Mouse (Mus musculus): ENCODE results near the gene 6030468B19Rik. TPM values are rescaled to one million over a fixed set of nuclear protein-coding genes. Genes with fewer than 3 reads are reported as not detected.
A peak's percentile ranks its signal among the peaks of the same experiment; 100 is the strongest.
"Not testable (repeated sequence)": the region's sequence is repeated elsewhere in the genome, so short reads cannot be mapped to it uniquely, and the experiment has no call there.

6030468B19Rik gene
- polyA plus RNA-seq, 1 experiment from 2014 or later = not detected

- H3K27ac ChIP-seq (ENCODE audit: low read length) = no peak within 1 kb of the TSS; the same call in 1 of the 2 replicates
Observed at GRCm38 (mm10) chr11:117781993-117782704, 15.3 kb upstream of the 6030468B19Rik start, which contains the start of the genes Tmc8 and Tmc6. Tmc8 (plus strand) TSS chr11:117782076. Tmc6 (minus strand) TSS chr11:117782198.

GRCm38 (mm10) chr11:117782705-117783034 lies 14.8 kb upstream of the 6030468B19Rik start:
- peak overlapping the region; percentile 58 for H3K4me2 ChIP-seq (ENCODE audit: low read length)
- no peak for ATAC-seq
- no peaks in the 10 kb centered on the region for H3K36me3 ChIP-seq (ENCODE audit: control insufficient read depth, insufficient read depth, low read length)
- WGBS = 47% methylated on average over 9 of the region's 9 CpGs
- H3K4me3 ChIP-seq (ENCODE audit: low read depth, low read length) = peak overlapping the region; percentile 27
- peaks cover 27% of the 10 kb centered on the region for H3K27me3 ChIP-seq (ENCODE audit: control insufficient read depth, insufficient read depth, low read depth, low read length)
- no peak overlapping the region for H3K27ac ChIP-seq (ENCODE audit: low read length)
- no peaks in the 10 kb centered on the region; the same call in 1 of the 2 replicates for H3K9me3 ChIP-seq (replicated peaks; ENCODE audit: control insufficient read depth, low read length, poor library complexity, severe bottlenecking)
- H3K9ac ChIP-seq (ENCODE audit: low read depth, low read length) = peak overlapping the region; percentile 52; the same call in 1 of the 2 replicates
- H3K4me1 ChIP-seq (ENCODE audit: control insufficient read depth, insufficient read depth, low read length) = peaks cover 20% of the 10 kb centered on the region

More at GRCm38 (mm10) chr11:117781993-117782704, 15.3 kb upstream of the 6030468B19Rik start, which contains the start of the genes Tmc8 and Tmc6:
- ATAC-seq = no peak
- H3K36me3 ChIP-seq (ENCODE audit: control insufficient read depth, insufficient read depth, low read length) = no peaks in the 10 kb centered on the region
- H3K9ac ChIP-seq (ENCODE audit: low read depth, low read length) = peak within 1 kb of the TSS; percentile 52; the same call in 1 of the 2 replicates
- H3K4me3 ChIP-seq (ENCODE audit: low read depth, low read length) = peak within 1 kb of the TSS; percentile 27
- H3K9me3 ChIP-seq (replicated peaks; ENCODE audit: control insufficient read depth, low read length, poor library complexity, severe bottlenecking) = no peaks in the 10 kb centered on the region; the same call in 1 of the 2 replicates
- H3K4me1 ChIP-seq (ENCODE audit: control insufficient read depth, insufficient read depth, low read length) = peaks cover 20% of the 10 kb centered on the region
- H3K4me2 ChIP-seq (ENCODE audit: low read length) = peak within 1 kb of the TSS; percentile 58
- WGBS = 49% methylated on average over 19 of the region's 24 CpGs
- peaks cover 27% of the 10 kb centered on the region for H3K27me3 ChIP-seq (ENCODE audit: control insufficient read depth, insufficient read depth, low read depth, low read length)

- H3K9ac ChIP-seq (ENCODE audit: low read depth, low read length) = peak overlapping the region; percentile 52
- H3K27me3 ChIP-seq (ENCODE audit: control insufficient read depth, insufficient read depth, low read depth, low read length) = peaks cover 27% of the 10 kb centered on the region
- peaks cover 20% of the 10 kb centered on the region for H3K4me1 ChIP-seq (ENCODE audit: control insufficient read depth, insufficient read depth, low read length)
- H3K9me3 ChIP-seq (replicated peaks; ENCODE audit: control insufficient read depth, low read length, poor library complexity, severe bottlenecking) = no peaks in the 10 kb centered on the region; the same call in 1 of the 2 replicates
- H3K36me3 ChIP-seq (ENCODE audit: control insufficient read depth, insufficient read depth, low read length) = no peaks in the 10 kb centered on the region
- no peak for ATAC-seq
- H3K27ac ChIP-seq (ENCODE audit: low read length) = no peak overlapping the region
- H3K4me2 ChIP-seq (ENCODE audit: low read length) = peak overlapping the region; percentile 58
- WGBS = 4% methylated on average over 30 of the region's 31 CpGs
- H3K4me3 ChIP-seq (ENCODE audit: low read depth, low read length) = peak overlapping the region; percentile 27
Observed at GRCm38 (mm10) chr11:117783089-117783488, 14.4 kb upstream of the 6030468B19Rik start.

- H3K4me2 ChIP-seq (ENCODE audit: low read length) = peak overlapping the region; percentile 58
- H3K4me1 ChIP-seq (ENCODE audit: control insufficient read depth, insufficient read depth, low read length) = peaks cover 20% of the 10 kb centered on the region
- H3K9ac ChIP-seq (ENCODE audit: low read depth, low read length) = peak overlapping the region; percentile 52; the same call in 1 of the 2 replicates
- no peak overlapping the region for H3K27ac ChIP-seq (ENCODE audit: low read length)
- H3K27me3 ChIP-seq (ENCODE audit: control insufficient read depth, insufficient read depth, low read depth, low read length) = peaks cover 27% of the 10 kb centered on the region
- no peaks in the 10 kb centered on the region; the same call in 1 of the 2 replicates for H3K9me3 ChIP-seq (replicated peaks; ENCODE audit: control insufficient read depth, low read length, poor library complexity, severe bottlenecking)
- ATAC-seq = no peak
- H3K4me3 ChIP-seq (ENCODE audit: low read depth, low read length) = peak overlapping the region; percentile 27
- no peaks in the 10 kb centered on the region for H3K36me3 ChIP-seq (ENCODE audit: control insufficient read depth, insufficient read depth, low read length)
- 34% methylated on average over 10 of the region's 10 CpGs for WGBS
Observed at GRCm38 (mm10) chr11:117783683-117784309, 13.7 kb upstream of the 6030468B19Rik start.

- H3K4me1 ChIP-seq (ENCODE audit: control insufficient read depth, insufficient read depth, low read length) = peaks cover 6% of the 10 kb centered on the region; the same call in 1 of the 2 replicates
- 13% methylated on average over 10 of the region's 10 CpGs for WGBS
Observed at GRCm38 (mm10) chr11:117786294-117786693, 11.2 kb upstream of the 6030468B19Rik start.

GRCm38 (mm10) chr11:117788481-117788880 lies 9.0 kb upstream of the 6030468B19Rik start:
- H3K4me2 ChIP-seq (ENCODE audit: low read length); H3K36me3 ChIP-seq (ENCODE audit: control insufficient read depth, insufficient read depth, low read length); H3K9ac ChIP-seq (ENCODE audit: low read depth, low read length); H3K9me3 ChIP-seq (replicated peaks; ENCODE audit: control insufficient read depth, low read length, poor library complexity, severe bottlenecking); H3K4me3 ChIP-seq (ENCODE audit: low read depth, low read length); ATAC-seq; H3K4me1 ChIP-seq (ENCODE audit: control insufficient read depth, insufficient read depth, low read length); H3K27ac ChIP-seq (ENCODE audit: low read length): not testable (repeated sequence)
- 88% methylated on average over 6 of the region's 7 CpGs for WGBS
- peaks cover 14% of the 10 kb centered on the region for H3K27me3 ChIP-seq (ENCODE audit: control insufficient read depth, insufficient read depth, low read depth, low read length)

More at GRCm38 (mm10) chr11:117786294-117786693, 11.2 kb upstream of the 6030468B19Rik start:
- no peaks in the 10 kb centered on the region; the same call in 1 of the 2 replicates for H3K9me3 ChIP-seq (replicated peaks; ENCODE audit: control insufficient read depth, low read length, poor library complexity, severe bottlenecking)
- ATAC-seq = no peak
- H3K27ac ChIP-seq (ENCODE audit: low read length) = no peak overlapping the region
- no peak overlapping the region for H3K4me3 ChIP-seq (ENCODE audit: low read depth, low read length)
- H3K4me2 ChIP-seq (ENCODE audit: low read length) = no peak overlapping the region
- H3K27me3 ChIP-seq (ENCODE audit: control insufficient read depth, insufficient read depth, low read depth, low read length) = peaks cover 18% of the 10 kb centered on the region
- H3K36me3 ChIP-seq (ENCODE audit: control insufficient read depth, insufficient read depth, low read length) = no peaks in the 10 kb centered on the region
- H3K9ac ChIP-seq (ENCODE audit: low read depth, low read length) = no peak overlapping the region

- Histone ChIP-seq H3K4me2 (ENCODE audit: low read length) (no peak overlapping the region; the same call in 1 of the 2 replicates), H3K27ac (ENCODE audit: low read length) (no peak overlapping the region), H3K36me3 (ENCODE audit: control insufficient read depth, insufficient read depth, low read length) (no peaks in the 10 kb centered on the region)
Observed at GRCm38 (mm10) chr11:117790286-117790685, 7.2 kb upstream of the 6030468B19Rik start.

GRCm38 (mm10) chr11:117790703-117791440 lies 6.6 kb upstream of the 6030468B19Rik start:
- no peak overlapping the region for H3K9ac ChIP-seq (ENCODE audit: low read depth, low read length)
- no peaks in the 10 kb centered on the region for H3K4me1 ChIP-seq (ENCODE audit: control insufficient read depth, insufficient read depth, low read length)
- H3K9me3 ChIP-seq (replicated peaks; ENCODE audit: control insufficient read depth, low read length, poor library complexity, severe bottlenecking) = no peaks in the 10 kb centered on the region
- H3K4me3 ChIP-seq (ENCODE audit: low read depth, low read length) = no peak overlapping the region
- no peak for ATAC-seq
- peaks cover 11% of the 10 kb centered on the region for H3K27me3 ChIP-seq (ENCODE audit: control insufficient read depth, insufficient read depth, low read depth, low read length)
- H3K27ac ChIP-seq (ENCODE audit: low read length) = no peak overlapping the region
- H3K36me3 ChIP-seq (ENCODE audit: control insufficient read depth, insufficient read depth, low read length) = no peaks in the 10 kb centered on the region
- 32% methylated on average over 22 of the region's 23 CpGs for WGBS
- H3K4me2 ChIP-seq (ENCODE audit: low read length) = no peak overlapping the region; the same call in 1 of the 2 replicates

More at GRCm38 (mm10) chr11:117790286-117790685, 7.2 kb upstream of the 6030468B19Rik start:
- H3K4me3 ChIP-seq (ENCODE audit: low read depth, low read length) = no peak overlapping the region
- no peaks in the 10 kb centered on the region for H3K9me3 ChIP-seq (replicated peaks; ENCODE audit: control insufficient read depth, low read length, poor library complexity, severe bottlenecking)
- 4% methylated on average over 13 of the region's 14 CpGs for WGBS
- H3K4me1 ChIP-seq (ENCODE audit: control insufficient read depth, insufficient read depth, low read length) = no peaks in the 10 kb centered on the region
- peaks cover 11% of the 10 kb centered on the region for H3K27me3 ChIP-seq (ENCODE audit: control insufficient read depth, insufficient read depth, low read depth, low read length)
- no peak for ATAC-seq
- no peak overlapping the region for H3K9ac ChIP-seq (ENCODE audit: low read depth, low read length)
